Mouse (Mus musculus): ENCODE measurements around the gene Prss21.

The Prss21 gene

DNA sequence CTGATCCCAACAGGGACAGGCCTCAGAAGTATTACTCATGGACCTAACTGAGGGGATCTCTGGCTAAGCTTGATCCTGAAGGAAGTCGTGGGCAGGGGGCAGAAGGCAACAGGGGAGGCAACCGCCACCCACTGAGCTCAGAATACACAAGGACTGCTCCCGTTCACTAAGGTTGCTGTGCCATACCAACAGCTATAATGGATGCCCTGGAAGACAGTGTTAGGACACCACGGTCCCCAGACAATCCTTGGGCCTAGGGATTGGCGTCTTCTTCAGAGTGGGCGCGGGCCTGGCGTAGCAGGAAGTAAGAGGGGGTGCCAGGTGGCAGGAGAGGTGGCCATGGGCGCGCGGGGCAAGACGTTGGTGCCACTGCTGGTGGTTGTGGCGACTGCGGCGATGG lies at the start of gene Prss21:
TSS of gene Prss21 (plus strand) at position 301 of the 400 bp plus-strand sequence.
- in situ Hi-C loops (cut with MboI; ENCODE audit: low sequenced_read_pairs), result no loop called here

- in situ Hi-C loops (cut with MboI; ENCODE audit: low sequenced_read_pairs), result no loop called here
Measured at GRCm38 (mm10) chr17:23818579-23818978, 49.3 kb upstream of the Prss21 start.

GRCm38 (mm10) chr17:23819235-23819634 lies 48.6 kb upstream of the Prss21 start:
- in situ Hi-C loops (cut with MboI; ENCODE audit: low sequenced_read_pairs), result no loop called here

DNA sequence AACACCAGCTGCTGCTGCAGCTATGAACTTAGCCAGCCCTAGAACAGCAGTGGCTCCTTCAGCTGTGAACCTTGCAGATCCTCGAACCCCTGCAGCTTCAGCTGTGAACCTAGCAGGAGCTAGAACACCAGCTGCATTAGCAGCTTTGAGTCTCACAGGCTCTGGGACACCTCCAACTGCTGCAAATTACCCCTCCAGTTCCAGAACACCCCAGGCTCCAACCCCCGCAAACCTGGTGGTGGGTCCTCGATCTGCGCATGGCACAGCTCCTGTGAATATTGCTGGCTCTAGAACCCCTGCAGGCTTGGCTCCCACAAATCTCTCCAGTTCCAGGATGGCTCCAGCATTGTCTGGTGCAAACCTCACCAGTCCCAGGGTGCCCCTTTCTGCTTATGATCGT lies 47.1 kb upstream of the Prss21 start:
- in situ Hi-C loops (cut with MboI; ENCODE audit: low sequenced_read_pairs), result no loop called here

- in situ Hi-C loops (cut with MboI; ENCODE audit: low sequenced_read_pairs), result no loop called here
Measured at GRCm38 (mm10) chr17:23822094-23822493, 45.8 kb upstream of the Prss21 start.

DNA sequence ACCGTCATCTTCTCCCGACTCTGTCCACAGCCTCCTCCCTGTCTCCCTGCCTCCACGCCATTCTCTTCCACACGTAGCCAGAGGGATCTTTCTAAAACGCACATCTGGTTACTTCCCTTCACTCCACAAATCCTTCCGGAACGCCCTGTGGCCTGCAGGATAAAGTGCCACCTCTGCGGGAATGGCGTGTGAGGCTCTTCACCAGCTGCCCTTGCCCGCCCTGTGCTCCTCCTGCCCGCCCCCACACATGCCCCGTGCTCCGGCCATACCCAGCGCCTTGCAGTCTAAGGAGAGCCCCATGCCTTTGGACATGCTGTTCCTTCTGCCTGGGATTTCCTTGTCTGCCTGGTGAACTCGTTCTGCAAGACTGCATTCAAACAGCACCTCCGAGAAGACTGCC lies 44.8 kb upstream of the Prss21 start:
- in situ Hi-C loops (cut with MboI; ENCODE audit: low sequenced_read_pairs), result no loop called here

GRCm38 (mm10) chr17:23823614-23824013 lies 44.2 kb upstream of the Prss21 start:
- in situ Hi-C loops (cut with MboI; ENCODE audit: low sequenced_read_pairs), result no loop called here

GRCm38 (mm10) chr17:23825591-23825990 lies 42.3 kb upstream of the Prss21 start:
- in situ Hi-C loops (cut with MboI; ENCODE audit: low sequenced_read_pairs), result no loop called here

DNA sequence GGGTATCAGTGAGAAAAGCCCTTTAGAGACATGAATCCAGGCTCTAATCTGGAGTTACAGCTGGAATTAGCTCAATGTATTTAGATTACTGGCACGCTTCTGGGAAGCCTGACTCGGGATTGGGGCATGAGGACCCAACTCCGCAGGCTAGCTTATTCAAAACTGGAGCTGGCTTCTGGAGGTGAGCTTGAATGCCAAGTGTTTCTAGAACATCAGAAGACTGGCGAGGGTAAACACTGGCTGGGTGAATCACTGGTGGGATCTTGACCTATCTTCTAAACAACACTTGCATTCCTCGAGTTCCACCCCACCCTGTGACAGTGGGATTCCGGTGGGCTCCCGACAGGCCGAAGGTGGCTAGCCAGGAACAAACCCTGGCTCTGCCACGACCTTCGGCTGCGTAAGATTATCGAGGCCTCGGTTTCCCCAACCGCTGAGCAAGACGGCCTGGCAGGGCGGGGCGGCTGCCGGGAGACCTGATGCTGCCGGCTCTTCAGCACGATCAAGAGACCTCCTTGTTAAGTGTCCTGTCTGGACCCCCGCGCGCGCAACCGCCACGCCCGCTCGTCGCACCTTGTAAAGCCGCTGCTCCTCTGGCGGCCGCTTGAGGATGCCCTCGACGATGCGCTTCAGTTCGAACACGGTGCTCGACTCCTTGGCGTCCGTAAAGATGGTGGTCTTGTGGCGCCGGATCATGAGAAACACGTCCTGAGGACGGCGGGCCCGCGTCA lies 39.4 kb upstream of the Prss21 start:
- in situ Hi-C loops (cut with MboI; ENCODE audit: low sequenced_read_pairs), result no loop called here

- in situ Hi-C loops (cut with MboI; ENCODE audit: low sequenced_read_pairs), result no loop called here
Measured at GRCm38 (mm10) chr17:23829064-23829619, 38.7 kb upstream of the Prss21 start, which contains the start of gene Elob. TSS of gene Elob (minus strand) at chr17:23829136.

- in situ Hi-C loops (cut with MboI; ENCODE audit: low sequenced_read_pairs), result no loop called here
Measured at GRCm38 (mm10) chr17:23831201-23831600, 36.7 kb upstream of the Prss21 start.

DNA sequence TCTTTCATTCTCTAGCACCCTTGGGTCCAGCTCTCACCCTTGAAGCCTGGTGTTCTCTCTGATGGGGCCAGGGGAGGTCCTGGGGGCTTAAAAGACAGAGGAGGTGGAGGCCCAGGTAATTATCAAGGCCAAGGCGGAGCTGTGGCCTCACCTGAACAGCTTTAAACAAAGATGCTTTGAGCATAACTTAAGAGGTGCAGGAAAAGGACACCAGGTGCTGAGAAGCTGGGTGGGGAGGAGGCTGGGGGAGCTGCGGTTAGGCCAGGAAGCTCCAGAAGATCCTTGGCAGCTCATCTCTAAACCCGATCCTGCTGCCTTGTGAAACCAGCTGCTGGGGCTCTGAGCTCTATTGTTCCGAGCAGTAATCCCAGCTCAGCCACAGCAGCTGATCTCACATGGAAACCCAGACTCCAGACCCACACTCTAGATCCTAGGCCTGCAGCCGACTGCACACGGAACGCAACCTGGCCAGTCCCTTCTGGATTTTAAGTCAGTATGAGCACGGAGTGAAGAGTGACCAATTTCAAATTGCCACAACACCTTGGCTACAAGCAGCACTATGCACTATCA lies 31.8 kb upstream of the Prss21 start, which contains the start of gene Prss33:
TSS of gene Prss33 (minus strand) at position 51 of the 570 bp plus-strand sequence.
- in situ Hi-C loops (cut with MboI; ENCODE audit: low sequenced_read_pairs), result no loop called here

GRCm38 (mm10) chr17:23841145-23841544 lies 26.7 kb upstream of the Prss21 start:
- in situ Hi-C loops (cut with MboI; ENCODE audit: low sequenced_read_pairs), result no loop called here

DNA sequence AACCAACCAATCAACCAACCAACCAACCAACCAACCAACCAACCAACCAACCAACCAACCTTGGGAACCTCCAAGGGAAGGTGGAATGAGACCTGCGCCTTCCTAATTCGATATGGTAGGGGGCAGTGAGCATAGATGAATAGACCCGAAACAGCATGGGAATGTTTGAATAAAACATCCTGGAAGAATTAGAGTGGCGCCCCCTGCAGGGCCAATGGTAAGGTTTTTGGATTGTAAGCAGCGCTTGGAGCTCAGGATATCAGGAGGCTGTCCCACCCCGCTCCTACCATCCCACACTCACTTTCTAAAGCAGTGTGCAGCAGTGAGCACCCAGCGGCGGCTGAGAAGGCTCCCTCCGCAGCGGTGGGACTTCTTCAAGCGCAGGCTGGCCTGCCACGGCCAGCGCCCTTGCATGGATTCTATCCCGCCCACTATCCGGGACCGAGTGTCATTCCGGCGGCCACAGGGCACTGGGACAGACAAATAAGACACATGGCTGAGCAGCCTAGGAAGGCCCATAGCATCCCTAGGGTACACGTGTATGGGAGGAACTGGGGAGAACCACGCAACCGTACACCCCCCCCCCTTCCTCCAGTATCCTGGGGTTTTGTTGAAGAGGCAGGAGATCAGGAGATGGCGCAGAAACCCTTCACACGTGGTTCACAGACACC lies 24.6 kb upstream of the Prss21 start:
- in situ Hi-C loops (cut with MboI; ENCODE audit: low sequenced_read_pairs), result no loop called here

GRCm38 (mm10) chr17:23843812-23844273 lies 24.0 kb upstream of the Prss21 start, which contains the start of the genes Prss32 and Prss41:
TSS of gene Prss32 (plus strand) at chr17:23843855.
TSS of gene Prss41 (minus strand) at chr17:23844172.
- in situ Hi-C loops (cut with MboI; ENCODE audit: low sequenced_read_pairs), result no loop called here

DNA sequence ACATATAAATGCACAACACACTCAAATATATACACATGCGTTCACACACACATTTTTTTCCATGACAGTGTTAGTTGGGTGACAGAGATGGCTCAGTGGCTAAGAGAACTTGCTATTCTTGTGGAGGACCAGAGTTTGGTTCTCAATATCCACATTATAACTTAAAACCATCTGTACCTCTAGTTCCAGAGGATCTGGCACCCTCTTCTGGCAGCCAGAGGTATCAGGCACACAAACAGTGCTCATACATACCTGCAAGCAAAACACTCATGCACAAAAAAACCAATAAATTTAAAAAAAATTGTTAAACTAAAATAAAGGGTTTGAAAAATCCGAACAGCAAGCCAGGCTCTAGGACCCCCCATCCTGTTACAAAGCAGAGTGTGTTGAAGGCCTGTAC lies 17.8 kb upstream of the Prss21 start:
- in situ Hi-C loops (cut with MboI; ENCODE audit: low sequenced_read_pairs), result no loop called here

DNA sequence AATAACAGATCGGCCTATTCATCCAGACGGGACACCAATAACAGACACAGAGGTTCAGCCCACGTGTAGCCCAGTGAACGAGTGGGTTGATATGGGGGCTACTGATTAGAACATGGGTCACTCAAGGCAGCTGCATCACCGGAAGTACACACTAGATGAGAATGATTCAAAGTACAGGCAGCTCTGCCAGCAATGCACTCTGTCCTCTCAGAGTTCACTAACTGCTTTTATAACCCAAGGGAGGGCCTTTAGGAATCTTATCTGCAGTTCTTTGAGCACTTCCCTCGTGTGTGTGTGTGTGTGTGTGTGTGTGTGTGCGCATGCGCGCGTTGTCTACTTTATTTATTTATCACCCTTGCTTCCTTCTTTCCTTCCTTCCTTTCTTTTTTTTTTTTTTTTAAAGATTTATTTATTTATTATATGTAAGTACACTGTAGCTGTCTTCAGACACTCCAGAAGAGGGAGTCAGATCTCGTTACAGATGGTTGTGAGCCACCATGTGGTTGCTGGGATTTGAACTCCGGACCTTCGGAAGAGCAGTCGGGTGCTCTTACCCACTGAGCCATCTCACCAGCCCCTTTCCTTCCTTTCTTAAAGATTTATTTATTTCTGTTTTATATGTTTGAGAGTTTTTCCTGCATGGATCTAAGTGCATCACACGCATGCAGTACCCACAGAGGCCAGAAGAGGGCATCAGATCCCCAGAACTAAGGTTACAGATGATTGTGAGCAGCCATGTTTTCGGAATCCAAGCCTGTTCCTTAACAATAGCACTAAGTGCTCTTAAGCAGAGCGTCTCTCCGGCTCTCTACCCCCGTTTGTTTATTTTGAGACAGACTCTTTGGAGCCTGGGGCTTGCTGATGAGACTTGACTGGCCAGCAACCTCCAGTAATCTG lies 16.8 kb upstream of the Prss21 start:
- in situ Hi-C loops (cut with MboI; ENCODE audit: low sequenced_read_pairs), result no loop called here

DNA sequence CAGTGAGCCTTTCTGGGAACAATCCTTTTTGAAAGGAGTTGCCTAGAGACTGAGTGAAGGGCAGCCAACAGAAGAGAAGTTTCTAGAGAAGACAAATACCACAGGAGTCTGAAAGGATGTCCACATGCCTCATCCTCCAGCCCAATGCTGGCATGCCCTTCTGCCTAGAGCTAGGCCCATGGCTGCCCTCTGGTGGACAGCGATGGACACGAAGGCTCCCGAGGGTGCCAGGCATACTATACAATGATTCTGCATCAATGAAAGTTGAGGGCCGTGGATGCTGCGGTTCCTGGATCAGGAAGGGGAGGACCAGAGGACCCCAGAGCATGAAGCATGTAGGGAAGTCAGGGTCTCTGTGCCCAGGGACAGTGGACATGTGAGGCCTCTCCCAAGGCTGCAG lies 14.6 kb upstream of the Prss21 start:
- in situ Hi-C loops (cut with MboI; ENCODE audit: low sequenced_read_pairs), result no loop called here

GRCm38 (mm10) chr17:23854229-23854765 lies 13.6 kb upstream of the Prss21 start:
- in situ Hi-C loops (cut with MboI; ENCODE audit: low sequenced_read_pairs), result no loop called here

- in situ Hi-C loops (cut with MboI; ENCODE audit: low sequenced_read_pairs), result no loop called here
Measured at GRCm38 (mm10) chr17:23857193-23857592, 10.7 kb upstream of the Prss21 start.
